Comparison of ENCODE assay signal across 8 mouse cellular contexts in the genomic region with DNA sequence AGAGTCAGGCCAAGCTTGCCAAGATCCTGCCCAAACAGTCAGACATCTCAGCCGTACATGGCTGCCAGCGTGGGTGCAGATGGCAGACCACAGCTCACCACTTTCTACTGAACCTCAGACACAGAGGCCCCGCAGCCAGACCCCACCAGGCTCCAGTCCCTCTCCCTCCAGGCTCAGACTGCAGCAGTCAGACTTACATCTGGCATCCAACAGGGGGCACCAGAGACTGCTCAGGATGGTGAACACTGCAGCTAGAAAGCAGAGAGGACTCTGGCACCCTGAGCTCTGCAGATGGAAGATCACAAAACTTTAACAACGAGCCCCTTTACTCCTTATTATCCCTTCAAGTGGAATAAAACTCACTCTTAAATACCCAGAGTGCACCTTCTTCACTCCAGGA. TPM values are rescaled to one million over a fixed set of nuclear protein-coding genes. Genes with fewer than 3 reads are reported as not detected.
DNase-seq lines count a peak whose midpoint lies in the region; TF ChIP-seq lines count a peak whose summit lies in the region.

No protein-coding gene starts in this region.

- intact Hi-C loops in left cerebral cortex, postnatal 4 days (cut with DNase I): loop anchor here (5.0 to 10.0 kb wide), 2 partner anchors 159 to 307 kb away; no protein-coding TSS in a partner anchor

- H3K4me1 ChIP-seq in spleen, adult 2 months (ENCODE audit: control insufficient read depth, insufficient read depth, insufficient read length): no peaks in the 10 kb centered on the region

- H3K4me3 ChIP-seq in spleen, adult 2 months (ENCODE audit: extremely low read depth, insufficient read depth, insufficient read length): no peak overlapping the region

- no peak for TF ChIP-seq POLR2A in spleen, adult 2 months (IDR thresholded peaks at IDR 0.05; ENCODE audit: low read depth, low read length)

- DNase-seq in spleen, adult 2 months (ENCODE audit: low read depth in 1 of 2, low spot score in 2 of 2): peak in 1 of 2 experiments; percentile 15
- no peak for DNase-seq in spleen, adult 12 weeks (ENCODE audit: low spot score)
- peak; percentile 43 to 48 for DNase-seq in cerebellum, postnatal 36 days
- DNase-seq in gastrocnemius, postnatal 10 days: peak; percentile 75
- peak; percentile 25 to 67 for DNase-seq in kidney, adult 8-10 months
- peak; percentile 81 for DNase-seq in left cerebral cortex, postnatal 4 days
- peak; percentile 63 for DNase-seq in neural tube, embryonic 10.5 days (ENCODE audit: extremely low spot score, low spot score)
- peak; percentile 31 for DNase-seq in thymus, postnatal 0 days (ENCODE audit: low spot score)

- 0 out of 2 replicates have a peak, but pooled peaks have one; percentile 33 for TF ChIP-seq CTCF in spleen, adult 2 months (IDR thresholded peaks at IDR 0.05; ENCODE audit: extremely low read depth, insufficient read depth, insufficient read length, insufficient replicate concordance)

- WGBS in spleen, adult 2 months: 26% methylated on average over 4 of the region's 4 CpGs

- H3K27ac ChIP-seq in spleen, adult 2 months (ENCODE audit: insufficient read depth, low read length): no peak overlapping the region

- no peaks in the 10 kb centered on the region for H3K36me3 ChIP-seq in spleen, adult 2 months (ENCODE audit: control insufficient read depth, insufficient read depth, low read length)

- no peaks in the 10 kb centered on the region for H3K27me3 ChIP-seq in spleen, adult 2 months (ENCODE audit: control insufficient read depth, insufficient read depth, low read length)

RNA-seq across cellular contexts. Expression of a gene that starts 44.3 kb away (rescaled TPM):
- polyA plus RNA-seq in spleen, adult 2 months (2012; rRNA removed): 6.4 and 8.7 TPM in 2 replicates
- total RNA-seq in gastrocnemius, postnatal 10 days (2021): 10 to 100 TPM; 29.9 to 33.9 TPM
- total RNA-seq in left cerebral cortex, postnatal 4 days (2021): 10 to 100 TPM; 32.1 to 33.9 TPM
- 52.5 and 55.6 TPM in 2 replicates for polyA plus RNA-seq in thymus, postnatal 0 days (2015; fragmentation: Nextera tagmentation; extraction: Ambion mirVana)
